Mouse (Mus musculus): ENCODE data around the gene Ptprd.

DNA sequence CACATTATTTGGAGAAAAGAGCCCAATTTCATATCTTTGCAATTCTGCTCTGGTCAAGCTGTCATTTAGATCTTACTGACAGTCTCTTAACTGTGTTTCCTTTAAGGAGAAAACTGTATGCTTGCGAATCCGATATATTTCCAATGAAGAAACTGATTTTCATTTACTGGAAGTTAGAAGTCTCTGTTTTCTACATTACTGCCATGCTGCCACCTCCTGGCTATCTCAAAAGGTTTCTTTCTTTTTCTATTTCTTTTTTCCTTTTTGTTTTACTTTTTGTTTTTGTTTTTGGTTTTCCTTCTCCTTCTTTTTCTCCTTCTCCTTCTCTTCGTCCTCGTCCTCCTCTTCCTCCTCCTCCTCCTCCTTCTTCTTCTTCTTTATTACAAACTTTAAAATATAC, 812.6 kb downstream of the Ptprd start:
- TF ChIP-seq CTCF (IDR thresholded peaks at IDR 0.05; ENCODE audit: insufficient read depth, low read depth, low read length) (no peak), POLR2A (IDR thresholded peaks at IDR 0.05; ENCODE audit: insufficient read depth, low read depth, low read length) (no peak)

Measured in olfactory bulb, adult 2 months (tissue).